Mouse (Mus musculus) bone marrow, adult 2 months (tissue): ENCODE measurements at regions not wholly inside any gene's neighbourhood (a gene's known extent, or its start where the extent isn't known, plus 50 kb on each side); places are given as distances from the start of the nearest gene placed in this dataset.

Experiments
- CTCF ChIP-seq: fragments of 200-500 bp; IDR thresholded peaks from 2 replicates; pipeline ENCODE4 v1.5.1; 2011; ENCODE audit warnings: low read length, control low read depth; ENCODE audit not compliant: control insufficient read depth, insufficient read depth
- POLR2A ChIP-seq: fragments of 200-500 bp; IDR thresholded peaks from 2 replicates; pipeline ENCODE4 v1.6.1; 2011; ENCODE audit warnings: low read depth, mild to moderate bottlenecking, control low read depth, low read length, borderline replicate concordance; ENCODE audit not compliant: control insufficient read depth

DNA sequence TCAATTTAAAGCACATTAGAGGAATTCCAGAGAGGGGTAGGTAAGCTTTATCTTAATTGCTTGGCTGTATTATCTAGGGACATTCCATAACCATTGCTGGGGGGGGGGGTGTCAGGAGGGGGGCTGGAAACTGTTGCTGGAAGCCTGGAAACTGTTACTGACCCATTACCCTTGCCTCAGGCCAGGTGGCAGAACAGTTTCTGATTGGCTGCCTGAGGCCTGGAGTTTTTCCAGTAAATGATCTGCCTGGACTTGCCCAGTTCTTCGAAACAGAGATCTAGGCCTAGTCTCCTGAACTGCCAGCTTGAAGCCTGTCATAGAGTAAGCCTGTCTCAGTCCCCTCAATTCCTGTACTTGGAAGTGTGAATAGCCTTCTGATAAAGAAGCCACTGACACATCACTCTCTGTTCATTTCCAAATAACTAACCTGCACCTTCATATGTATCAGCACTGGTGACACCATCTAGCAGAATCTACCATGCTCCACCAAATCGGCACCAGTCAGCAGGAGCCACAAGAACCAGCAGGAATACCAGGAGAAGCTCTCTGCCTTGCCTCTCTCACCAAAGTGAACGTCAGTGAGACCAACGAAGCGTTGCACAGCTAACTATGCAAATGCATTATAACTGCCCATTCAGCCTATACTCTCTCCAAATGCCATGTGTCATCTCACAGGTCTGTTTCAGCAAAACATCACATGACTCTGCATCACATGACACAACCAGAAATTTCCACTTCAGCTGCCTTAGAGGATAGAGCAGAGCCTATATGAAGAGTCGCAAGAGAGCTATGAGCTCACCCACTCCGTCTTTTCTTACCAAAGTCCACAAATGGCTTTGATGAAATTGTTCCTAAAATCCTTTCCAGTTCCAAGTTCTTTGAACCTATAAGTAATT, 200.7 kb downstream of the Sp3 start:
- TF ChIP-seq CTCF, result no peak
- TF ChIP-seq POLR2A, result no peak
